Mouse (Mus musculus): ENCODE measurements around the gene Amotl1.

The Amotl1 gene

DNA sequence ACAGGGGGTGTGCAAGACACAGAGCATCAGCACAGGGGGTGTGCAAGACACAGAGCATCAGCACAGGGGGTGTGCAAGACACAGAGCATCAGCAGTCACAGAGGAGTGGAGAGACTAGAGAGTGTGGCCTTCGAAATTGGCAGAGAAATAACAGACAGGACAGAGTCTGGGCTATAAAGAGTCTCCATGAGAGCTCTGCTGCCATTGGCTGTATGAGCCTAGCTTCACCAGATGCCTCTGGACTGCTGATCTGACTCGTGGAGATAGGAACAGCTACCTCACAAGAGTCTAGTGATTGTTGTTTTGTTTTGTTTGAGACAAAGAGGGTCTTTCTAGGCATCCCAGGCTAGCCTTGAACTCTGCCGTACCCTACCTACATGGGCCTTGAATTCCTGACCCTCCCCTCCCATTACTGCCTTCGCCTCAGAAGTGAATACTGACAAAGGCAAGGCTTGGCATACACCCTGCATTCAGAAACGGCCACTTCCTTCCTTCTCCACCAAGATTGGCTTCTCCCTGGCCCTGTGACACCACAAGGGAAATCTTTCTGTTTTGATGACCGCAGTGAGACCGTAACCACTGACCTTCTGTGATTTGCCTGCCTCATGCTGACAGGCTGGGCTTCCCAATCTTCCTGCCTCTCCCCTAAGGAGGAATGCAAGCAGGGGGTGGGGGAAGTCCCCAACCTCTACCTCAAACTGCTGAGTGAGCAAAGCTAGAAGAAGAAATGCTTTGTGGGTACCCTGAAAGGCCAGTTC lies 3.4 kb downstream of the Amotl1 start:
- no peak for DNase-seq (ENCODE audit: low spot score)

DNA sequence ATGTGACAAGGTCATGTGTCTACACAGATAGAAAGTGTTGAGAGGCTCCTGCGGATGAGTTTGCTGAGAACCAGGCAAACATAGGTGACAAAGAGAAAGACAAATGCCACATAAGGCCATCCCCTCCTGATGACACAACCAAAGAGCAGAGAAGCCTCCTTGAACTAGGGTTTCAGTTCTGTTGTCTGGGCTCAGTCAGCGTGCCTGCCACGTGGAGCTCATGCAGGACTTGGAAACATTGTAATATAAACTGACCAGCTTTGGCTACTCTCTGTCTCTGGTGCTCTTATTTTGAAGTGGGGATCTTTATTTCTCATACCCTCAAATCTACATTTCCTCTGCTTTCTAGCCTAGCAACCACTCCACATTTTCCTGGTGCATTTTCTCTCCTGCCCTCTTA lies 8.6 kb downstream of the Amotl1 start:
- DNase-seq (ENCODE audit: low spot score): no peak

DNA sequence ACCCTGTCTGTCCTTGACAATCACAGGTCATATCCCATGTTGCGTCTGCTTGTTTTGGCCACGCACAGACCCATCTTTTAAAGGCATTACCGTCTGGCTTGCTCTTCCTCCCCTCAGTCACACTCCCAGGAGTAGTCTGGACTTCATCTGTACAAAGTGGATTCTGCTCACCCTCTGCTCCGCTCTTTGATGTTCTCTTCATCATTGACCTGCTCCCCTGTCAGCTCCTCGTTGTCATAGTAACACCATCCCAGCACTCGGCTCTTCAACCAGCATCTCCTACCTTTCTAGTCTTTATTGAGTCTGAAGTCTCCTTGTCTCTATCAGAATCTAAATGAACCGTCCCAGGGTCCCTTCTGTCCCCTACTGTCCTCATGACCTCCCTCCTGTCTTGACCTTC lies 9.3 kb downstream of the Amotl1 start:
- DNase-seq (ENCODE audit: low spot score): no peak

DNA sequence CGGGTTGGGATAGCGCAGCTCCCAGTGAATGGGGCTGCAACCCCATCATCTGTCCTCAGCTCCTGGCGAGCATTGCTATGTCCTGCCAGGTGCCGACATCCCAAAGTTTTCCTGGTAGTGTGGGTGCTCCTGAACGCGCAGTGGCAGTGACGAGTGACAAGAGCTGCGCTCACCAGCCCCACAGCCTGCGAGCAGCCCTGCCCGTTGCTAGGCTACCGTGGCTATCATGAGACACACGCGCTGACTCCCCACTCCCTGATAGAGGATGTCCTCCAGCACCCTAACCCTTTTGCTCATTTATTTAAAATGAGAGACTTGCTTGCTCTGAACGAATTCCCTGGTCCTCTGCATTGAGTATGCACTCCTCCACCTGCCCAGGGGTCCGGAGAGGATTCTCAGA lies 10.7 kb downstream of the Amotl1 start:
- DNase-seq (ENCODE audit: low spot score): no peak

DNA sequence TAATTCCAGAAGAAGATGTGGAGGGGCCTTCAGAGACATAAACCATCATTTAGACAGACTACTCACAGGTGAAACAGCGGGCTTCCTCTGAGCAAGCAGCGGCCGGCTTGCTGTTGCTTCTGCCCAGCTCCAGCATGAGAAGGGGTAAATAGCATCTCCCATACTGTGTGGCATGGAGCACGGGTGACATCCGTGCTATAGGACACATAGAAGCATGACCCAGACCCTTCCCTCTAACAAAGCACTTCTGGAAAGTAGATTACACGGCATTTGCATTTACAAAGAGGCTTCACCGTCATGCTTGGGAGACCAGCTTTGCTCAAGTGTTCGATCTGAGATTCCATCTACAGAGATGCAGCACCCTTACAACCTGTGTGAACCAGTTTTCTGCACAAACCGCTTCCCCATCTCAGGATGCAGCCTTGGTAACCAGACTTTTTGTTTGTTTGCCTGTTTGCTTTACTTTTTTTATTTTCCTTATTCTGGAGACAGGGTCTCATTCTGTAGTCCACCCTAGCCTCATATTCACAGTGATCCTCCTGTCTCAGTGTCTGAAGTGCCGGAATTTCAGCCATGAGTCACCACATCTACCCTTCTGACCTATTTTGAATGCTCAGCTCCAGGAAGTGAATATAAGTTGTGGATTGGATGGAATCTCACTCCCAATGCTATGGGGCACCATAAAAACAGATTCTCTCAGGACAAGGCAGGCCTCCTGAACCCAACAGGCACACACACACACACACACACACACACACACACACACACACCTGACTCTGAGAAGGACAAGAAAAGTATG lies 12.3 kb downstream of the Amotl1 start:
- DNase-seq (ENCODE audit: low spot score): no peak

DNA sequence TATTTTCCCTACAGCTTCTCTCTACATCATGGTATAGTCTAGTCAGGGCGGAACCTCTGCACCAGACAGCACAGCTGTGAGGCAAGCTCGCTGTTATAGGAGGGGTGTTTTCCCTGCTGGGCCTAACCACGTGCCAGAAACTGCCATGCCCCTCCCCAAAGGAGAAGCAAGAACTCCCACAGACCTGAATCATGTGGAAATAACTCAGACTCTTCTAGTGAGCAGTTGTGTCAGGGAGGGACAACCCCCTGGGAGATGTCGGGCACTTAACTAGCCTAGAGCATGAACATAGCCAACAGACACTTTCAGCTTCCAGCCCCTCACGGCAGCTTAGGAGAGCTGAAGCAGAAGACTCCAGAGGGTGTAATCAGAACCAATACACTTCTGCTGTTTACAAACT lies 13.1 kb downstream of the Amotl1 start:
- no peak for DNase-seq (ENCODE audit: low spot score)

DNA sequence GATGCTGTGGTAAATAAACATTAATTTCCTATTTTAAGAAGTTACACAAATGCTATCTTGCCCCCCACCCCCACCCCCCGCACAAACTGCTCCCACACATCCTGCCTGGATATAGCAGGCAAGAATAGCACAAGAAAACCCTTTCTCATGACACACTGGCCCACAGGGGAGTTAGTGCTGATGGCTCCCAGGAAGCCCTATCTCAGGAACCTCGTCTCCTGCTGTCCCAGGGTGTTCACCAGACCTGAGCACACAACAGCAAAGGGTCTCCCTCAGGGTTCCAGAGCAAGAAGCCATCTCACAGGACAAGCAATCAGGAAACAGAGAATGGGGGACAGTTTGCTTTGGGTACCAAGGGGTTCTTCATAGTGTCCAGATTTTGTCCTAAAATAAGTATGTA lies 17.3 kb downstream of the Amotl1 start:
- no peak for DNase-seq (ENCODE audit: low spot score)

DNA sequence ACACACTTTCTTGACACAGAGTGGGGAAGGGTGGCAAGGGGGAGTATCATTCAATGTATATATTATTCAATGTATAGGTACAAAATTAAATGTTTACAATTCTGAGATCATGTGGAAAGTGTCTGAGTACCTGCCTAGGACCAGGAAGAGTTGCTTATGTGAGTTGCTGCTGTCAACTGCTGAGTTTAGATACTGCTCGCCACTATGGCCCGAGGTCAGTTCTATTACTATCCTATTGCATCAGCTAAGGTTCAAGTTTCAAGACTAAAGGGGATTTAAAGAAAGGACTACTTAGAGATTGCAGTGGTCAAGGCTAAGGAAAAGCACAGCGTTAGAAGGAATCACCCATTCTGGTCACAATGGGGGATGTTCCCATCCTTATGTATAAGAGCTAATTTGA lies 18.9 kb downstream of the Amotl1 start:
- DNase-seq (ENCODE audit: low spot score): no peak

DNA sequence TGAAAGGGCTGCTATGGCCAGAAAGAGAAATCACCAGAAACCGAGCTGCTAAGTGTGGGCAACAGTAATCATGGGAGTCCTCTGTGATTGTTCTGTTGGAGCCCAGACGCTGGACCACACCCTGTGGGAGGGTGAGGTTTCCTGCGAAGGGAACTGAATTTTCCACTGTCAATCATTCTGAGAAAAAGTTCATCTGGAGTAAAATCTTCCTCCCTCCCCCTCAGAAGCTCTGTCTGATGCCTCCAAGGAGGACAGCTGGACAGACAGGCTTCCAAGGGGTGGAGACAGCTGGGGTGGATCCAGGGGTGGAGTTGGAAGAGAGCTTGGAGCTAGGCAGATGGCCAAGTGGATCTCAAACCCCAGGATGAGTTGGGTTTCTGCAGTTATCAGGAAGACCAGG lies 19.8 kb downstream of the Amotl1 start:
- no peak for DNase-seq (ENCODE audit: low spot score)

DNA sequence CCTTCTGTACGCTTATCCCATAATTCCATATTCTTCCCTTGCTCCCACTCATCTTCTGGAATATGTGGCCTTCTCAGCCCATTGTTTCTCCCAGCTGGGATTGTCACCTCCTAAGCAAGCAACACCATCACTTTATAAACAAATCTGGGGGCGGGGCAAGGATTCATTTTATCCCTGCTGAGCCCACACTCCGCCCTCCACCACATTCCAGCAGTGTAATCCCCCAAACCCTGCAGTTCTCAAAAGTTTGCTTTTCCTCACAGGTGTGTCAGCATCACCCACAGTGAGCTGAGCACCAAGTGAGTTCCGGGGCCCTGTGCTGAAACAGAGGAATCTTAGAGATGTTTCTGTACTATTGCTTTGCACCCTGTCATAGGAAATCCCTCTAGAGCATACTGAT lies 20.9 kb downstream of the Amotl1 start:
- no peak for DNase-seq (ENCODE audit: low spot score)

DNA sequence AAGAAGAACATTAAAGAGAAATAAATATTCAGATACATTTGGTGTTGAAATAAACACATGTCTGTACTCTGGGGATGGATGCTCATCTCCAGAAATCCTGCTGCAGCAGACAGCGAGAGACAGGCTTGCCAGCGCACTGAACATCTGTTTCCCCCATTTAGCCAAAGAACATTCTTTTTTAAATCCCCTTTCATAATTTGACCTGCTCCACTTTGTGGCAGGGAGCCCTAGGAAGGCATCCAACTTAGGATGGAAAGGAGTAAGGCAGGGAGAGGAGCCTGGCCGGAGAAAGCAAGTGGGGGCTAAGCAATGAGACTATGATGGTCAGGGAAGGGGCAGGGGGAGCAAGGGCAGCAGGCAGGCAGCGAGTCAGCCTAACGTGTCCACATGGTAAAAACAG lies 21.6 kb downstream of the Amotl1 start:
- no peak for DNase-seq (ENCODE audit: low spot score)

DNA sequence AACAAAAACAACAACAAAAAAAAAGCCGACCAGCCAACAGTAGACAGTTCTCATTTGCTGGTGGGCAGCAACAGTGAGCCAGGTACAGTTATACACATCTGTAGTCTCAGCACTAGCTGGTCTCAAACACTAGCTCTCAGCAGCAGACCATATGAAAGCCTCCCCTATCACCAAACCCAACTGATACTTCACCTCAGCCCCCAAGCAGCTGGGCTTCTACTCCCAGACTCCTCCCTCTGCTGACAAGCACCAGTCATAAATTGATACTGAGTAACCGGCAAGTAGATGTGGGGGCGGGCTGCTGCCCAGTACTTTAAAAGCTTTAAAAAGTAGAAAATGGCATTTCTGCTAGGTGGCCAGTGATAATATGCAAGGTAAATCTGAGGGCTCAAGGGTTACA lies 22.0 kb downstream of the Amotl1 start:
- no peak for DNase-seq (ENCODE audit: low spot score)

DNA sequence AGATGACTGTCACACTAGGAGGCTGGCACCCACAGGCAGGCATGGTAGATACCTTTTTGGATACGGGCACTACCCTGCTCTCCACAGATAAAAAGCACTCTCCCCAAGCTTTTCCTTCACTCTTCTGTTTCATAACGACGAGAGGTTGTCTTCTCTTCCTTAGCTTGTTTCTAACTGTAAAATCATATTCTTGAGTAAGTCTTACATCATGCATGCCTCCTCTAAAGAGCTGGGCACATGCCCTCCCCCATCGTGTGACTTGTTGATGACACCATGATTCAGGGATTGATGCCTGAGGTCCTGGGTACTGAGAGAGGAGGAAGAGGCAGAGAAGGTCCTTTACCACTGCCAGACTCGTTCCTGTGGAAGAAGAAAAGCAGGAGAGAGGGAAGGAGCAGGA lies 24.7 kb downstream of the Amotl1 start:
- no peak for DNase-seq (ENCODE audit: low spot score)

DNA sequence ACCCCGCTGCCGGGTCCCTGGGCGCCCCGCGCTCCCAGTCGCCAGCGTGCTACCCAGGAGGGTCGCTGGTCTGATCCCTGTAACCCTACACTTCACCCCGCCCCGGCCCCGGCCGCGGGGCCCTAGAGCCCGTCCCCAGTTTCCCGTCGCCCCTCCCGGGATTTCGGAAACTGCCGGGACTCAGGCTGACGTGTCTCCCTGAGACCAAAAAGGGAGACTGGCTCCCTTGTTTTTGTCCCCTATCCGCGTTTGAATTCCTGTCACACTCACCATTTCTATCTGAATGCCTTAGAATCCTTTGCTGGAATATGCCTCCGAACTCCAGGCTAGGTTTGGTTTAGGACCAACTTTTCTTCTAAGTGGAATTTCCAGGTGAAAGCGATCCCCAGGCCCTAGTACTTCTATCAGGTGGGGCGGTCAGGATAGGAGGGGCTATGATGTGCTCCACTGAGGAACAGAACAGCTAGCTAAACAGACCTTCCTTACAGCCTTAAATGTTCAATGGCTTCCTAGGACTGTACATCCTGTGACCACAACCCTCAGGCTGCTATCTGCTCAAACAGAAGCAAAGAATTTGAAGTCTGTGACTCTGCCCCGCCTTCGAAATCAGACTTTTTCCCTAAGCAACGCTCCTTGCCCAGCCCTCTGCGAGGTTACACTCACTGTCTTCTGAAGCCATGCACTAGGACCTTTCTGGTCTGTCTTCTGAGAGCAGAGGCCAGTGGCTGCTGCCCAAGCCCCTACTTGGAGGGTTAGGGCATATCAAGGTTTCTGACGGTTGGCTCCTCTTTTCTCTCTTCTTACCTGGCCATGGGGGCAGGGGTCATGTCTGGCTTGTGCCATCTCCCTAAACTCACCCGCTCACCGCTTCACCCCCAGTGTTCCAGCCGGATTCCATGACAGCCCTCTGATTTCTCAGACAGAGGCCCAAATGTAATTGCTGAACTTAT lies 29.6 kb downstream of the Amotl1 start:
- DNase-seq (ENCODE audit: low spot score): no peak

DNA sequence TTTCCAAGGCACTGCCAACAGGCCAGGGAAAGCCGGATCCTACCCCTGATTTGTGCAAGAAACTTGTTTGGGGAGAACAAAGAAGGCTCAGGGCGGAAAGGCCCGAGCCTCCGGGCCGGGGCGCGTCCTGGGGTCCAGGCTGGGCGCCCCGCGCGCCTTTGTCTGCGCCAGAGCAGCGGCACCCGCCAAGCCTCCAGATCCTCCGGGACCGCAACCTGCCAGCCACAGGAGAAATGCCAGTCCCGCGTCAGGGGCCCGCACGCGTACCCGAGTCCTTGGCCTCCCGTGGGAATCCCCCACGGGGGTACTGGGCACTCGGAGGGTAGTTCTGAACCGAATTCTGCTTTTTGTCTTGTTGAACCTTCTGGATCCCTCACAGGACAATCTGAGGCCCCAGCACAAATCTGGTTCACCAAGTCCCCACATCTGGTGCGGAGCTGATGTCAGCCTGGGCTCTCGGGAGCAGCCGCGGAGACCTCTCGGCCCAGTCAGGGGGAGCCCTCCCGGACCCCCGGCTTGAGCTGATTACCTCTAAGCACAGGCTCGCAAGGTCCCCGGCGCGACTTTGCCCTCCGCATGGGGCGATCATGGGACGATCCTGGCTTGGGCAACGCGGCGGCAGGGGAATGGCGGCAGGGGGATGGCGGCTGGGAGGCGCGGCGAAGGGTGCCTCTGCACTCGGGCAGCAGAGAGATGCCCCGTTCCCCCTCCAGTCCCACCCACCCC lies 30.5 kb downstream of the Amotl1 start:
- no peak for DNase-seq (ENCODE audit: low spot score)

DNA sequence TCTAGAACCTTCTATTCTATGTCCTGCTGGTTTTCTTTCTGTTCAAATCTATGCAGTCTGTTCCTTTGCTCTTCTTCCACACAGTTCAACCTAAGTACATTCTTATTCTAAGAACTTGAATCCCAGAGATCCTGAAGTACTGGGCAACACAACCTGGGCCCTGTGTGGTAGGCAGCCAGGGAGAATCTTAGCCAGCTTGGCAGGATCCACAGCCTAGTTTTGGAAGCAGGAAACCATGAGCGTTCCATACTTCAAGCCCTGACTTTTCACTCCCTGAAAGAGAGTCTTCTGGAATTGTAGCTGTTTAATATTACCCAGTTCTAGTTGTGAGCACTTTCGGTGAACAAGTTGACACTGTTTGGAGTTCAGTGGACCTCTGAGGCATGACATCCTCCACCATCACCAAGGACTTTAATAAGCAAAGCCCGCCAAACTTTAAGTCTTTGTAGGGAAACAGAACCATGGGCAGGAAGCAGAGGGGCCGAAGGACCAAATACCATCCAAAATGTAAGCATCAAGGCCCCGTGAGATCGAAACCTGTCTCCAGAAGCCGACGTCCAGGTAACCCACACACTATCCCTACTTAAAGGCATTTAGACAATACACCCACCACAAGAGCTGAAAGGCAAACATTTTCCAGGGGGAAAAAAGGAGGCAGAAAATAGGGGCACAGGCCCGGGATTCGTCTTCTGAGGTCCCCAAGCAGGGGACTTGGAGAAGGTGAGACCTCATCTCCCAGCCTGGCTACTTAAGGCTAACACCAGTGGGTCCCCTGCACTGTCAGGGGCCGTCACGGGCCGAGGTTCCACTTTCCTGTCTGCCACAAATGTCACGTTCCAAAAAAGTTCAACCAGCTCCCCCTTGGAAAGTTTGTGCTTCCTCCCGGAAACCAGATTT lies 31.3 kb downstream of the Amotl1 start:
- DNase-seq (ENCODE audit: low spot score): no peak

DNA sequence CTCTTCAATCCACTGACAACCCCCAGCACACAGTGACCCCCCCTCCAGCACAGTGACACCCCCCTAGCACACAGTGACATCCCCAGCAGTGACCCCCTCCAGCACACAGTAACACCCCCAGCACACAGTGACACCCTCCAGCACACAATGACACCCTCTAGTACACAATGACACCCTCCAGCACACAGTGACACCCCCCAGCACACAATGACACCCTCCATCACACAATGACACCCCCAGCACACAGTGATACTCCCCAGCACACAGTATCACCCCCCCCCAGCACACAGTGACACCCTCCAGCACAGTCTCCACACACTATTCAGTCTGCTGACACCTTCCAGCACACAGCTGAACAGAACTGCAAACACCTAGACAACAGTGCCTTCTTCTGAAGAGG lies 32.3 kb downstream of the Amotl1 start:
- DNase-seq (ENCODE audit: low spot score): no peak

DNA sequence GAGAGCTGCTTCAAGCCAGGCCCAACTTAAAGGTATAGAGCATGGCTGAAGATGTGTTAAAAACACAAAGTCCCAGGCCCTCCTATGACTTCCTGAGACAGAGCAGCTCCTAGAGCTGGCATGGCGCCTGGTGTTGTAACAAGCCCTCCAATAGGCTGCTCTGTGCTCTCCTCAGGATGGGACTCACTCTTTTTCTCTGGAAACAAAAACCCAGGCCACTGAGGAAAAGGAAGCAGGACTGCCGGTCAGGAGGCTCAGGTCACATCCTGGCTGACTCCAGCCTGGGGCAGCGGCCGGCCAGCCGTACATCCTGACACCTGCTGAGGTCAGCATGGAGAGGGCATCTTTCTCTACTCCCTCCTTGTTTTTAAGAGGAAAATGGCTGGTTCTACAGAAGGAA lies 36.3 kb downstream of the Amotl1 start:
- DNase-seq (ENCODE audit: low spot score): no peak

DNA sequence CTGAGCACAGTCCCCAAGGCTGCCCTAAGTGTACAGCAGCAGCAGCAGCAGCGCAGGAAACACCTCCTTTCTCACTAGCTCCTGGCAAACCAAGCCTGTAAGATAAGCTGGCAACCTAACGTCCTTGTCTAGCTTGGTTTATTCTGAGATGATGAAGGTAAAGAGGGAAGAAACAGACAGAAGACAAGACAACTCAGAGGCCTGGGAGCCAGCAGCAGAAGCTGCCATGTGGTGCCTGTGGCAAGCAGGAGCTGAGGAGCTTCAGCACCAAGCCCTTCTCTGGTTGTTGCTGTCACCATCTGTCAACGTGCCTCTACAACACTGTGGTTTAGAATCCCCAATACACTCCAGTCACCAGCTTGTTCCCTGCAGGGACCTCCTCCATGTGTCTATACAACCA lies 37.4 kb downstream of the Amotl1 start:
- no peak for DNase-seq (ENCODE audit: low spot score)

DNA sequence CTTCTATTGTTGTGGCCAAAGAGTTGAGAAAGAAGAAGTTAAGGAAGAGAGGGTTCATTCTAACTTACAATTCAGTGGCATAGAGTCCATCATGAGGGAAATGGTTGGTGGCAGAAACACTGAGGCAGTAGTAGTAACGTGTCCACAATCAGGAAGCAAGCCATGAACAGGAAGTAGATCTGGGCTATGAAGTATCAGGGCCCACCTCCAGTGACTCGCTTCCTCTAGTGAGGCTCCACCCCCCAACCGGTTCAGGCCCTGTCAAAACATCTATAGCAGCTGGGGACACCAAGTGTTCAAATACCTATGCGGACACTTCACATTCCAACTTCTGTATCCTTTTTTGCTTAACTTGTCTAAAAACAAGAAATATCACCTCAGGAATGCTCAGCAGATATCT lies 38.9 kb downstream of the Amotl1 start:
- DNase-seq (ENCODE audit: low spot score): no peak

DNA sequence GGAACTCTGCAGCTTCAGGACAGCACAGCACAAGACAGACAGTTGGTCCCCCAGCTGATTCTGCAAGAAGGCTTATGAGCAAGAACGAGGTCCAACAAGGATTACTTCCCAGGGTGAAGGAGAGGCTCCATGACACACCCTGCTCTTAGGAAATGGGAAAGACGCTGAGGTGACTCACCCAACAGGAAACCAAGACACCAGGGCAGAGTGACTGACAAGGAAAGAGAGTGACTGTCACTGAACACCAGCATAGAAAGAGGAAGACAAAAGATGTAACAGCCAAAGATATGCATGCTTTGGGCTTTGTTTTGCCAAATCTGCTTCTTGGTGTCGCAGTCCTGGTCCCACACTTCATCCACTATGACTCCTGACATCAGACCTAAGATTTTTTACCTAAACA lies 40.5 kb downstream of the Amotl1 start:
- DNase-seq (ENCODE audit: low spot score): no peak
